Mouse (Mus musculus) liver, adult 2 months (tissue): ENCODE measurements around the gene Cux1. TPM values are rescaled to one million over a fixed set of nuclear protein-coding genes. Genes with fewer than 3 reads are reported as not detected.

Experiments
- DNase-seq: peaks from one replicate; pipeline ENCODE4 v3.0.0-alpha.2; 2011; ENCODE audit warnings: low read depth, low spot score; ENCODE audit errors: extremely low read depth
- H3K27ac ChIP-seq: fragments of 200-500 bp; replicated peaks from 2 replicates; pipeline ENCODE4 v1.5.1; 2012; ENCODE audit warnings: low read depth, mild to moderate bottlenecking, control low read depth, inconsistent platforms, low read length; ENCODE audit not compliant: insufficient read depth
- H3K27me3 ChIP-seq: fragments of 200-500 bp; 2 replicates; pipeline ENCODE4 v1.6.1; 2012; ENCODE audit warnings: mild to moderate bottlenecking, moderate library complexity, low read length, inconsistent platforms; ENCODE audit not compliant: control insufficient read depth, insufficient read depth
- H3K36me3 ChIP-seq: fragments of 200-500 bp; 2 replicates; pipeline ENCODE4 v1.6.1; 2012; ENCODE audit warnings: low read length, inconsistent platforms; ENCODE audit not compliant: control insufficient read depth, insufficient read depth
- H3K4me1 ChIP-seq: fragments of 200-500 bp; 2 replicates; pipeline ENCODE4 v1.6.1; 2011; ENCODE audit warnings: low read length; ENCODE audit not compliant: control insufficient read depth, insufficient read depth
- H3K4me3 ChIP-seq: fragments of 200-500 bp; 2 replicates; pipeline ENCODE4 v1.5.1; 2011; ENCODE audit warnings: low read depth, mild to moderate bottlenecking, control low read depth, low read length, moderate library complexity; ENCODE audit not compliant: insufficient read depth
- H3K79me2 ChIP-seq: fragments of 200-500 bp; 2 replicates; pipeline ENCODE4 v1.6.1; 2012; ENCODE audit warnings: inconsistent platforms, mild to moderate bottlenecking, low read length, moderate library complexity; ENCODE audit not compliant: control insufficient read depth, insufficient read depth
- H3K9ac ChIP-seq: fragments of 200-500 bp; 2 replicates; pipeline ENCODE4 v1.6.1; 2012; ENCODE audit warnings: low read depth, mild to moderate bottlenecking, control low read depth, inconsistent platforms, low read length
- CTCF ChIP-seq: fragments of 200-500 bp; IDR thresholded peaks from 2 replicates; pipeline ENCODE4 v1.5.1; 2011; ENCODE audit warnings: low read depth, low read length, control low read depth
- POLR2A ChIP-seq: fragments of 200-500 bp; IDR thresholded peaks from 2 replicates; pipeline ENCODE4 v1.6.1; 2011; ENCODE audit warnings: low read length, control low read depth; ENCODE audit not compliant: insufficient read depth; ENCODE audit errors: extremely low read depth
- WGBS: fragments of 180-500 bp; shearing (Covaris S2); methylation state at CpG from one replicate; pipeline ENCODE4 v1.1.7; 2018; 5-methylcytosine and 5-hydroxymethylcytosine counted together
- polyA plus RNA-seq: library from polyadenylated mRNA; depleted of rRNA; stranded (reverse); fragments of >200 nt; gene quantifications from 2 replicates; pipeline ENCODE4 v1.2.3, GENCODE M21; 2012
- total RNA-seq: library from RNA; depleted of rRNA; stranded (reverse); fragments of >200 nt; gene quantifications from 2 replicates; pipeline ENCODE4 v1.2.3, GENCODE M21; 2014

Gene Cux1
- total and polyA plus RNA-seq, 2 experiments = 11.6 to 12.6 TPM

DNA sequence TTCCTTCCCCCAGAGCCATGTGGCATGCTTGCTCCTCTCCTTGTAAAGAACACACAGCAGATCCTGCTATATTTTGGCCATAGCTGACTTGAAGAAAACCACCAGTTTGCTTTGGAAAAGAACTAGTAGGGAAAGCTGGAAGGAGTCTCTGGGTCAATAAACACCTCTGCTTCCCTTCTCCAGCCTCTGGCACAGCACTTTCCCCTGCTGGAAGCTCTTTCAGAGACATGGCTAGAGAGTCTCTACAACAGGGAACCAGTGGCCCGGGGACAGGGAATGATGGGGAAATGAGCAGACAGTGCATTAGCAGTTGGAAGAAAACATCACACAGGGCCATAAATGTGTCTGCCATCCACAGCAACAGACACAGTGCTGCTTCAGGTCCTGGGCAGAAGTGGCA, 98.0 kb downstream of the Cux1 start:
- H3K4me3 ChIP-seq = no peak overlapping the region
- peaks cover 5% of the 10 kb centered on the region; the same call in 1 of the 2 replicates for H3K79me2 ChIP-seq
- no peak overlapping the region for H3K9ac ChIP-seq
- no peaks in the 10 kb centered on the region for H3K36me3 ChIP-seq
- WGBS = 36% methylated on average over 1 of the region's 1 CpGs
- peak; percentile 19 for DNase-seq
- H3K27me3 ChIP-seq = no peaks in the 10 kb centered on the region
- H3K27ac ChIP-seq = no peak overlapping the region
- peaks cover 23% of the 10 kb centered on the region for H3K4me1 ChIP-seq
- TF ChIP-seq POLR2A (no peak), CTCF (no peak)

- TF ChIP-seq POLR2A (no peak), CTCF (no peak)
- Histone ChIP-seq H3K27me3 (no peaks in the 10 kb centered on the region), H3K4me3 (no peak overlapping the region), H3K79me2 (peaks cover 5% of the 10 kb centered on the region; the same call in 1 of the 2 replicates), H3K27ac (no peak overlapping the region), H3K9ac (no peak overlapping the region), H3K4me1 (peaks cover 18% of the 10 kb centered on the region), H3K36me3 (no peaks in the 10 kb centered on the region)
- 35% methylated on average over 6 of the region's 8 CpGs for WGBS
- DNase-seq = peak; percentile 34
Observed at GRCm38 (mm10) chr5:136467360-136467999, 99.8 kb downstream of the Cux1 start.

GRCm38 (mm10) chr5:136465770-136466406, 101.4 kb downstream of the Cux1 start:
- Histone ChIP-seq H3K4me3 (no peak overlapping the region), H3K79me2 (peaks cover 8% of the 10 kb centered on the region; the same call in 1 of the 2 replicates), H3K9ac (no peak overlapping the region), H3K4me1 (peaks cover 16% of the 10 kb centered on the region), H3K36me3 (no peaks in the 10 kb centered on the region), H3K27me3 (no peaks in the 10 kb centered on the region), H3K27ac (no peak overlapping the region)
- TF ChIP-seq CTCF = no peak
- no peak for TF ChIP-seq POLR2A
- WGBS = 88% methylated on average over 11 of the region's 11 CpGs
- DNase-seq = no peak

GRCm38 (mm10) chr5:136465366-136465765, 101.9 kb downstream of the Cux1 start:
- 87% methylated on average over 5 of the region's 5 CpGs for WGBS
- H3K4me3 ChIP-seq = no peak overlapping the region
- DNase-seq = no peak
- H3K27me3 ChIP-seq = no peaks in the 10 kb centered on the region
- TF ChIP-seq POLR2A (no peak), CTCF (no peak)
- H3K27ac ChIP-seq = no peak overlapping the region
- H3K4me1 ChIP-seq = peaks cover 15% of the 10 kb centered on the region
- no peak overlapping the region for H3K9ac ChIP-seq
- peaks cover 8% of the 10 kb centered on the region; the same call in 1 of the 2 replicates for H3K79me2 ChIP-seq
- H3K36me3 ChIP-seq = no peaks in the 10 kb centered on the region

GRCm38 (mm10) chr5:136464849-136465248, 102.4 kb downstream of the Cux1 start:
- no peaks in the 10 kb centered on the region for H3K27me3 ChIP-seq
- H3K79me2 ChIP-seq = peaks cover 8% of the 10 kb centered on the region; the same call in 1 of the 2 replicates
- peaks cover 14% of the 10 kb centered on the region for H3K4me1 ChIP-seq
- no peak overlapping the region for H3K9ac ChIP-seq
- TF ChIP-seq POLR2A (no peak), CTCF (no peak)
- 77% methylated on average over 3 of the region's 3 CpGs for WGBS
- H3K4me3 ChIP-seq = no peak overlapping the region
- DNase-seq = no peak
- no peak overlapping the region for H3K27ac ChIP-seq
- no peaks in the 10 kb centered on the region for H3K36me3 ChIP-seq

- TF ChIP-seq CTCF (no peak), POLR2A (no peak)
- H3K9ac ChIP-seq = no peak overlapping the region
- no peak overlapping the region for H3K27ac ChIP-seq
- H3K27me3 ChIP-seq = no peaks in the 10 kb centered on the region
- DNase-seq = peak; percentile 19
- H3K4me1 ChIP-seq = peaks cover 10% of the 10 kb centered on the region
- H3K4me3 ChIP-seq = no peak overlapping the region
- peaks cover 8% of the 10 kb centered on the region; the same call in 1 of the 2 replicates for H3K79me2 ChIP-seq
- WGBS = 25% methylated on average over 2 of the region's 2 CpGs
- H3K36me3 ChIP-seq = no peaks in the 10 kb centered on the region
Observed at GRCm38 (mm10) chr5:136464128-136464527, 103.2 kb downstream of the Cux1 start.
